Mouse (Mus musculus) hindbrain, embryonic 12.5 days (tissue): Measurements from ENCODE around the gene Cpne7. TPM values are rescaled to one million over a fixed set of nuclear protein-coding genes. Genes with fewer than 3 reads are reported as not detected.

Experiments used
- ATAC-seq: fragments of 200-750 bp; cut with Nextera tagmentation; 2 replicates; pipeline ENCODE4 v1.8.0; 2017; ENCODE audit warnings: moderate TSS enrichment; ENCODE audit not compliant: low FRiP score
- H3K27ac ChIP-seq: fragments of 300-500 bp; sonication (generic); 2 replicates; pipeline ENCODE4 v1.5.1; 2016; ENCODE audit warnings: mild to moderate bottlenecking
- H3K27me3 ChIP-seq: fragments of 300-500 bp; sonication (generic); 2 replicates; pipeline ENCODE4 v1.6.1; 2016; ENCODE audit warnings: mild to moderate bottlenecking
- H3K36me3 ChIP-seq: fragments of 300-500 bp; sonication (generic); 2 replicates; pipeline ENCODE4 v1.6.1; 2016; ENCODE audit warnings: mild to moderate bottlenecking
- H3K4me1 ChIP-seq: fragments of 300-500 bp; sonication (generic); 2 replicates; pipeline ENCODE4 v1.6.1; 2016
- H3K4me2 ChIP-seq: fragments of 300-500 bp; sonication (generic); replicated peaks from 2 replicates; pipeline ENCODE4 v1.6.1; 2016; ENCODE audit warnings: mild to moderate bottlenecking
- H3K4me3 ChIP-seq: fragments of 300-500 bp; sonication (generic); 2 replicates; pipeline ENCODE4 v1.5.1; 2016; ENCODE audit warnings: mild to moderate bottlenecking
- H3K9ac ChIP-seq: fragments of 300-500 bp; sonication (generic); 2 replicates; pipeline ENCODE4 v1.6.1; 2016; ENCODE audit warnings: mild to moderate bottlenecking, moderate library complexity
- H3K9me3 ChIP-seq: fragments of 300-500 bp; sonication (generic); replicated peaks from 2 replicates; pipeline ENCODE4 v1.6.1; 2016; ENCODE audit warnings: mild to moderate bottlenecking
- WGBS: fragments of 180-500 bp; shearing (Covaris S2); methylation state at CpG from one replicate; pipeline ENCODE4 v1.1.7; 2016; 5-methylcytosine and 5-hydroxymethylcytosine counted together
- polyA plus RNA-seq: library from polyadenylated mRNA; unstranded; fragments of >200 nt; fragmentation: Nextera tagmentation; extraction: Ambion mirVana; gene quantifications from 2 replicates; pipeline ENCODE4 v1.2.1, GENCODE M21; 2016

Gene Cpne7
- polyA plus RNA-seq, 1 experiment from 2014 or later, result 0.15 TPM

DNA sequence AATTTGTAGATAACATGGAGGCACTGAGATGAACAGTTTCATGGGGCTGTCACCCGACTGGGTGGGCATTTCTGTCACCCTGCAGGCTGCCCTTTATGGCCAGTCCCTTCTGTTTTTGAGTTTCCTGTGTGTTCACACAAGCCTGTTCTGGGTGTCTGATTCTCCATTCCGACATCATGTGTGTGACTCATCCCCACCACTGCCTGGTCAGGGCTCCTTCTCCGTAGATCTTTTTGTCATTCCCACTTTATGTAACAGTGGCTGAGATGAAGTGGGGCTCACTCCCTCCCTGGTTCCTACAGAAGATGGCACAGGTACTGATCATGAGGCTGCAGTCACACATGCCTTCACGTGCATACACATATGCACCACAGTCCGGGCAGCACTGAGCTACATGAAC lies 5.5 kb downstream of the Cpne7 start:
- H3K9me3 ChIP-seq, result no peaks in the 10 kb centered on the region
- H3K4me3 ChIP-seq, result no peak overlapping the region
- ATAC-seq, result no peak
- H3K27ac ChIP-seq, result no peak overlapping the region
- H3K36me3 ChIP-seq, result no peaks in the 10 kb centered on the region
- peaks cover 6% of the 10 kb centered on the region for H3K4me1 ChIP-seq
- no peak overlapping the region for H3K4me2 ChIP-seq
- 87% methylated on average over 5 of the region's 5 CpGs for WGBS
- H3K9ac ChIP-seq, result no peak overlapping the region
- peaks cover 62% of the 10 kb centered on the region for H3K27me3 ChIP-seq

DNA sequence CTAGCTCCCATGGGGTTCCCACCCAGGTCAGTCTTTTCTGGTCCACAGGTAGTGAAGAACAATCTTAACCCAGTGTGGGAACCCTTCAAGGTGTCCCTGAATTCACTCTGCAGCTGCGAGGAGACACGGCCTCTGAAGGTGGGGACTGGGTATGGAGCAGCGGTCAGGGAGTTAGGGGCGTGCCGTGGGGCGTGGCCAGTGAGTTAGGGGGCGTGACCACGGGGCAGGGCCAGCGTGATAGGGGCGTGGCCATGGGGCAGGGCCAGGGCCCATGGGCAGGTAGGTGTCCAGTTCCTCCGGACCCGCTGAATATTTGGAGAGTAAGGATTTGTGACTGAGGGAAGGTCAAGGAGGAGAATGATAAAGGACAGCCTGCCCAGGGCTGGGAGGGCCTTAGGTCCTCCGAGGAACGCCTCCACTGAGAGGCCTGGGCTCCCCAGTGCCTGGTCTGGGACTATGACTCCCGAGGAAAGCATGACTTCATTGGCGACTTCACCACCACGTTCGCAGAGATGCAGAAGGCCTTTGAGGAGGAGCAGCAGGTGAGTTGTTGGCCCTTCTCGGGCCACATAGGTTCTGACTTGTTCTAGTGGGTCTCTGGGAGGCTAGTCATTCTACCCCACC lies 9.1 kb downstream of the Cpne7 start:
- Histone ChIP-seq H3K4me1 (no peaks in the 10 kb centered on the region), H3K9ac (no peak overlapping the region), H3K27me3 (peaks cover 36% of the 10 kb centered on the region), H3K4me2 (no peak overlapping the region), H3K36me3 (no peaks in the 10 kb centered on the region), H3K27ac (no peak overlapping the region), H3K9me3 (no peaks in the 10 kb centered on the region), H3K4me3 (no peak overlapping the region)
- WGBS, result 7% methylated on average over 19 of the region's 19 CpGs
- ATAC-seq, result no peak; the same call in 1 of the 2 replicates

DNA sequence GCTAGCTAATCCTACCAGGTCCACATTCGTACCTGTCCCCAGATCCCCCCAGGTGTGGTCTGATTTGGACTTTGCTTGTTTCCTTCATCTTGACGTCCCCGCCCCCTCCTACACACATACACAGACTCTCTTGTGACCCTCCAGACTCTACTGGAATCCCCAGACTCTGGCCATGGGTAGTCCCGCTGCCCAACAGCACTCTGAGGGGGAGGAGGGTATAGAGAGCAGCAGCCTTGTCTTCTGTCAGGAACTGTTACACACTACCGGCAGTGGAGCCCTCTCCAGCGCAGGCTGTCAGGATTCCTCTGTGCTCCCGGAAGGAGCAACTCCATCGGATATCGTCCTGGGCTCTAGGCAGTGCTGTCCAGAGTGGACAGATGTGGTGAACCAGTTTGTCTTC lies 13.9 kb downstream of the Cpne7 start:
- WGBS, result 62% methylated on average over 9 of the region's 9 CpGs
- Histone ChIP-seq H3K27ac (no peak overlapping the region), H3K4me3 (no peak overlapping the region), H3K4me2 (no peak overlapping the region), H3K27me3 (peaks cover 14% of the 10 kb centered on the region; the same call in 1 of the 2 replicates), H3K9me3 (no peaks in the 10 kb centered on the region), H3K36me3 (no peaks in the 10 kb centered on the region), H3K9ac (no peak overlapping the region), H3K4me1 (peaks cover 15% of the 10 kb centered on the region)
- no peak for ATAC-seq

DNA sequence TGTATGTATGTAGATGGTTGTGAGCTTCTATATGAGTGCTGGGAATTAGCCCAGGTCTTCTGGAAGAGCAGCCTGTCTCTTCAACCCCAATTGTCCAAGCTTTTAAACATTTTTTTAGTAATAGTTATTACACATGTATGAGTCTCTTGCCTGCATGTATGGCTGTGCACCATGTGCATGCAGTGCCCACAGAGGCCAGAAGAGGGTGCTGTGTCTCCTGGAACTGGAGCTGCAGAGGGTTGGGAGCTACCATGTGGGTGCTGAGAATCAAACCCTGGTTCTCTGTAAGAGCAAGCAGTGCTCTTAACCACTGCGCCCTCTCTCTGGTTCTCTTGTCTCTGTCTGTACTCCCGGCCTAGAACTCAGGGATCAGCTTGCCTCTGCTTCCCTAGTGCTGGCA lies 15.8 kb downstream of the Cpne7 start:
- Histone ChIP-seq H3K4me1 (peaks cover 21% of the 10 kb centered on the region), H3K9ac (no peak overlapping the region), H3K27ac (no peak overlapping the region), H3K36me3 (no peaks in the 10 kb centered on the region), H3K27me3 (peaks cover 3% of the 10 kb centered on the region; the same call in 1 of the 2 replicates), H3K4me3 (no peak overlapping the region), H3K9me3 (no peaks in the 10 kb centered on the region), H3K4me2 (no peak overlapping the region)
- WGBS, result 97% methylated on average over 2 of the region's 2 CpGs
- ATAC-seq, result no peak

DNA sequence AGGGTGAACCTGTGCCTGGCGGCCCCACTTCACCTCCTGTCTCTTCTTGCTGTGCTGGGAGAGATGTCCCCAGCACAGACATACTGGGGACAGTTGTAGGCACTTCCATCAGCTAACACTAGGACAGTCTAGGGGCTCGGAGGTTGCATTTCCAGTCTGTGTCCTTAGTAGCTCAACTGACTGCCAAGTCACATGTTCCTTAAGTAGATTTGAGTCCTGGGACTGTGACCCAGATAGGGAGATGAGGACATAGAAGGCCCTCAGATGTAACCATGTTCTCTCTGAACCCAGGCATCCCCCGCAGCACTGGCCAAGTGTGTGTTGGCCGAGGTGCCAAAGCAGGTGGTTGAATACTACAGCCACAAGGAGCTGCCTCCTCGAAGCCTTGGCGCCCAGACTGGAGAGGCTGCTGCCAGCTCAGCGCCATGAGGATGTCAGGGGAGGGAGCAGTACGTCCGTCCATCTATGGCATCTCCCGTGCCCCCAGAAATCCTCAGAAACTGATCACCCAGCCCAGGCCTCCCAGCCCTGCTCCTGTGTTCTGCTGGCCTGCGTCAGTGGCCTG lies 17.1 kb downstream of the Cpne7 start:
- Histone ChIP-seq H3K4me1 (peaks cover 25% of the 10 kb centered on the region), H3K9me3 (no peaks in the 10 kb centered on the region), H3K27ac (no peak overlapping the region), H3K36me3 (no peaks in the 10 kb centered on the region), H3K4me3 (no peak overlapping the region), H3K27me3 (peaks cover 3% of the 10 kb centered on the region; the same call in 1 of the 2 replicates), H3K4me2 (no peak overlapping the region), H3K9ac (no peak overlapping the region)
- no peak for ATAC-seq
- WGBS, result 87% methylated on average over 11 of the region's 11 CpGs

DNA sequence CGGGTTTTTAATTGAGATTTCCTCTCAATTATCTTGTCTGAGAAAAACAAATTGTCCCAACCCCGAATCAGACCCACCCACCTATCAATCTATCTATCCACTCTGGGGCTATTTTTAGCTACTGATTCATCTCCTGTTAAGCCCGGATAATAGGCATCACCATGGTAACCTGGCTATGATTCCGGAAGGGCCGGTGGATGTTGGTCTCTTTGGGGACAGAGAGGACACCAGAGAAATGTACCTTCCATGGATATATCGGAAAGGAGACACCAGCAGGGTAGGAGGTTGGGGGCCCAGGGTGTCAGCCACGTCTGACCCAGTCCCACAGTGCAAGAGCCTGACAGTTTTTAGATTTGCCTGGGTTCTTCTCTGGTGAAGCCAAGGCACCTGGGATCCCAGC lies 18.2 kb downstream of the Cpne7 start:
- Histone ChIP-seq H3K9ac (no peak overlapping the region), H3K27me3 (peaks cover 3% of the 10 kb centered on the region; the same call in 1 of the 2 replicates), H3K27ac (peak overlapping the region; percentile 53), H3K4me1 (peaks cover 25% of the 10 kb centered on the region), H3K9me3 (no peaks in the 10 kb centered on the region), H3K36me3 (no peaks in the 10 kb centered on the region), H3K4me2 (0 out of 2 replicates have a peak overlapping the region, but pooled peaks have one; percentile 11), H3K4me3 (no peak overlapping the region)
- ATAC-seq, result peak; percentile 47
- 16% methylated on average over 7 of the region's 7 CpGs for WGBS

DNA sequence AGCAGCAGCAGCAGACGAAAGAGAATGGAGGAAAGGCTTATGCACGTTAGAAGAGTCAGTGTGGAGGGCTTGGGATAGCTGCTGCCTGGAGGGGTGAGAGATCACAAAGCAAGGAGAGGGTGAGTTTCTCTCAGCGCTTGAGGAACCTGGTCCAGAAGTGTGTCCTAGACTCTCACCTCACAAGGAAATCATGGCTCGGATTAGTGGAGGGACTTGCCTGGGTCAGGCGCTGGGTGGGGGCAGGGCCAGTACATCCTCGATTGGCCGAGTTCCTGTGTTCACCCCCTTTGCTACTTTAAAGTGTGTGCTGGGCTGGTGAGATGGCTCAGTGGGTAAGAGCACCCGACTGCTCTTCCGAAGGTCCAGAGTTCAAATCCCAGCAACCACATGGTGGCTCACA lies 18.6 kb downstream of the Cpne7 start:
- 46% methylated on average over 9 of the region's 9 CpGs for WGBS
- H3K27ac ChIP-seq, result peak overlapping the region; percentile 53
- H3K36me3 ChIP-seq, result no peaks in the 10 kb centered on the region
- H3K4me2 ChIP-seq, result 0 out of 2 replicates have a peak overlapping the region, but pooled peaks have one; percentile 11
- H3K4me3 ChIP-seq, result no peak overlapping the region
- peak; percentile 3; the same call in 1 of the 2 replicates for ATAC-seq
- no peaks in the 10 kb centered on the region for H3K9me3 ChIP-seq
- peaks cover 25% of the 10 kb centered on the region for H3K4me1 ChIP-seq
- H3K27me3 ChIP-seq, result peaks cover 3% of the 10 kb centered on the region; the same call in 1 of the 2 replicates
- no peak overlapping the region for H3K9ac ChIP-seq

DNA sequence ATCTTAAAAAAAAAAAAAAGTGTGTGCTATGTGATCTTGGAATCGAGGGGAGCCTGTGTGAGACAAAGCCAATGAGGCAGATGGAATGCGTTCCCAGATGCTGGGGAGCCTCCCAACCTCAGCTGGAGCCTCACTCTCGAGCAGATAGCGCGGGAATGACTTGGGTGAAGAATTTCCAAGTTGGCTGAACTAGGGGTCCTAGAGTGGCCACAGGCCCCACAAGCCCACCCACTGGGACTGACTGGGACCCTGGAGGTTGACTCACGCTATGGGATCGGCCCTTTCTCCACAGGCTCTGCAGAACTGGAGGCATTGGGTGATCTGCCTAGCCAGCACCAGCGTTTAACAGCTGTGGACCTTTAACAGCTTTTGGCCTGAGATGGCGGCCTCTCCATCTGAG lies 19.1 kb downstream of the Cpne7 start:
- no peak overlapping the region for H3K4me3 ChIP-seq
- H3K27ac ChIP-seq, result no peak overlapping the region
- H3K9ac ChIP-seq, result no peak overlapping the region
- H3K4me1 ChIP-seq, result peaks cover 25% of the 10 kb centered on the region
- no peak overlapping the region for H3K4me2 ChIP-seq
- no peak for ATAC-seq
- H3K27me3 ChIP-seq, result peaks cover 3% of the 10 kb centered on the region; the same call in 1 of the 2 replicates
- H3K9me3 ChIP-seq, result no peaks in the 10 kb centered on the region
- H3K36me3 ChIP-seq, result no peaks in the 10 kb centered on the region
- WGBS, result 83% methylated on average over 9 of the region's 9 CpGs

DNA sequence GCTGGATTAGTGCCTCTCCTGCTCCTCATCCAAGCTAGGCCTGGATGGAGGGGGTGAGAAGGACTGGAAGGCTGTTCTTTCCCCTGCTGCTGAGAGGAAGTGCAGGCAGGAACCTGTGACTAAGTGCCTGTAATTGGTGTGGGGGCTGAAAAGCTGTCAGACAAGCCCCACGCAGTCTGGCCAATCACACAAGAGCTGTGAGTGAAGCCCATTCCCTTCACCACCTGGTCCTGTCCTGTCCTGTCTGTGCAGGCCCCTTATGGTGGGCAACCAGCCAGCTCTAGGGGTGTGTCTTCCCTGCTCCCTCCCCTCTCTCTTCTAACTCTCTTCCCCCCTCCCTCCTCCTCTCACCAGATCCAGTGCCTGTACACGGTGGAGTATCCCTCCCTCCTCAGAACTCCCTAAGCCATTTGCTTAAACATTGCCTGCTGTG lies 20.5 kb downstream of the Cpne7 start:
- Histone ChIP-seq H3K27me3 (peaks cover 3% of the 10 kb centered on the region; the same call in 1 of the 2 replicates), H3K36me3 (no peaks in the 10 kb centered on the region), H3K4me1 (peaks cover 25% of the 10 kb centered on the region), H3K9ac (peak overlapping the region; percentile 38; the same call in 1 of the 2 replicates), H3K9me3 (no peaks in the 10 kb centered on the region), H3K4me3 (no peak overlapping the region), H3K27ac (peak overlapping the region; percentile 60; the same call in 1 of the 2 replicates), H3K4me2 (no peak overlapping the region)
- peak; percentile 81 for ATAC-seq
- WGBS, result 17% methylated on average over 2 of the region's 2 CpGs

DNA sequence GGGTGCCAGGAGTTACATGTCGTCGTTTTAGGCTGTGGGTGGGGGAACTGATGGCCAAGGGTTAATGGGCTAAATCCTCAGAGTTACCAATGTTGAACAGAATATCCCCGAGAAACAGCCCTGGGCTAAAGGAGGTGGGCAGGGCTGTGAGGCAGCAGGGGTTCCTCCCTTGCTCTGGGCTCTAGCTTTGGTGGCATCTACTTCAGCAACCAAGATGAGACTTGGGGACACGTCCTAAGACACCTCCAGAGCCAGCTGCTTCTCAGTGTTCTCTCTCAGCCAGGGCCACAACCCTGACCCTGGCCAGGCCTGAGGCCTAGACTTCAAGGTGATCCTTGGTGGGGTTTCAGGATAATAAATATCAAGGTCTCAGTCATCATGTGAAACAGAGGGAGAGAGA lies 21.6 kb downstream of the Cpne7 start:
- no peak overlapping the region for H3K4me3 ChIP-seq
- no peak for ATAC-seq
- 65% methylated on average over 4 of the region's 4 CpGs for WGBS
- peaks cover 25% of the 10 kb centered on the region for H3K4me1 ChIP-seq
- no peaks in the 10 kb centered on the region for H3K36me3 ChIP-seq
- peaks cover 3% of the 10 kb centered on the region; the same call in 1 of the 2 replicates for H3K27me3 ChIP-seq
- no peak overlapping the region for H3K4me2 ChIP-seq
- H3K27ac ChIP-seq, result no peak overlapping the region
- H3K9ac ChIP-seq, result no peak overlapping the region
- H3K9me3 ChIP-seq, result no peaks in the 10 kb centered on the region

DNA sequence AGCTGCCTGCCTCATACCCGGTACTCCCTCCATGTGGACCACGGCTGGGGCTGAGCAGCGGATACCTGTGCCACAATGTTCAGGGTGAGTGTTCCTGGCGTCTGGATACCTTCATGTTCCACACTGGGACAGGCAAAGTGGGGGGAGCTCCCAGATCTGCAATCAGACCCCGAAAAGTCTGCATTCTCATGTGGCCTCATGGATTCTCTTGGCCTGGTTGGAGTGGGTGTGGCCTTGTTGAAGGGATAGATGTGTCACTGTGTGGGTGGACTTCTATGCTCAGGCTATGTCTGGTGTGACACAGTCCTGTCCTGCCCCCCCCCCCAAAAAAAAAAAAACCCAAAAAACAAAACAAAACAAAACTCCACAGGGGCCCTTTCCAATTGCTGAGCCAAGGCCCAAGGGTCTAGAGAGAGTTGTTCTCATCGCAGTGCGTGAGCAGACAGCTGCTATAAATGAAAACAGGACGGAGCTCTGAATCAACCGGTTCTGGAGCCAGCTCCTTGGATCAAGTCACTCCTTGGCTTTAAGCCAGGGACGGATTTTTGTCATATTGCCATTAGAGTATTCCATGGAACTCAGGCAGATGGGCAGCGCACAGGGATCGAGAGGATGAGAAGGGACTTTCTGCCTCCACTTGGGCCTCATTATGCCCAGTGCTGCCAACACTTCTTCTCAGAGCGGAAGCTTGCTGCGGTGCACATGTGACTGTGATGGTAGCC lies 24.7 kb downstream of the Cpne7 start:
- Histone ChIP-seq H3K27ac (no peak overlapping the region), H3K4me1 (peaks cover 10% of the 10 kb centered on the region), H3K4me2 (no peak overlapping the region), H3K9ac (no peak overlapping the region), H3K27me3 (no peaks in the 10 kb centered on the region; the same call in 1 of the 2 replicates), H3K4me3 (no peak overlapping the region), H3K36me3 (no peaks in the 10 kb centered on the region), H3K9me3 (no peaks in the 10 kb centered on the region)
- ATAC-seq, result no peak
- 86% methylated on average over 14 of the region's 14 CpGs for WGBS

DNA sequence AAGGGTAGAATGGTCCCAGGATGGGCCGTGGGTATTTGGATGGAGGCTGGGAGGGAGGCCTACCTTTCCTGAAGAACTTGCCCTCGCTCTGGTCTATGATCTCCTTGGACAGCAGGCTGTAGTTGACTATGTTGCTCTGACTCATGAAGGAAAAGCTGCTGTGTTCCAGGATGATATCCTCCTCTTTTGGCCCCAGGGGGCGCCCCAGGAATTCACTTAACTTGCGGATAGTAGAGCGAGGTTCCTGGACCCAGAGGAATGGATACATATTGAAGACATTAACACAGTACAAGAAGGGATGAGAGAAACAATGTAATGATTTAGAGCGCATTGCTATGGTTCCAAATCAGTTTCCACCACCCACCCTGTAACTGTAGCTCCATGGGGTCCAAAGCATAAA lies 28.1 kb downstream of the Cpne7 start:
- Histone ChIP-seq H3K9me3 (no peaks in the 10 kb centered on the region), H3K4me1 (no peaks in the 10 kb centered on the region), H3K4me3 (no peak overlapping the region), H3K27me3 (no peaks in the 10 kb centered on the region), H3K27ac (no peak overlapping the region), H3K4me2 (no peak overlapping the region), H3K36me3 (no peaks in the 10 kb centered on the region), H3K9ac (no peak overlapping the region)
- no peak for ATAC-seq
- WGBS, result 58% methylated on average over 6 of the region's 6 CpGs
